Mouse (Mus musculus) left cerebral cortex, postnatal 4 days (tissue): ENCODE results near the gene Tmprss11g. TPM values are rescaled to one million over a fixed set of nuclear protein-coding genes. Genes with fewer than 3 reads are reported as not detected.

Experiments
- DNase-seq: peaks from one replicate; pipeline ENCODE4 v3.0.0-alpha.2; 2022
- intact Hi-C: fragments of 180-260 bp; cut with DNase I; formaldehyde crosslinking; loops from one replicate; pipeline ENCODE4 v1.15.1; 2025
- total RNA-seq, 2 experiments: library from RNA; stranded (reverse); gene quantifications; 2 replicates each; pipeline ENCODE4 v1.2.3; 2021

The Tmprss11g gene
- total RNA-seq = not detected

GRCm38 (mm10) chr5:86518500-86518899 lies at the start of gene Tmprss11g:
TSS of gene Tmprss11g (minus strand) at chr5:86518600.
- DNase-seq = no peak
- intact Hi-C loops = no loop called here

GRCm38 (mm10) chr5:86546693-86547092 lies 28.3 kb upstream of the Tmprss11g start:
- intact Hi-C loops = no loop called here
- DNase-seq = no peak

GRCm38 (mm10) chr5:86540601-86541000 lies 22.2 kb upstream of the Tmprss11g start:
- DNase-seq = no peak
- intact Hi-C loops = no loop called here

- DNase-seq = no peak
- intact Hi-C loops = no loop called here
Measured at GRCm38 (mm10) chr5:86528725-86529124, 10.3 kb upstream of the Tmprss11g start.

DNA sequence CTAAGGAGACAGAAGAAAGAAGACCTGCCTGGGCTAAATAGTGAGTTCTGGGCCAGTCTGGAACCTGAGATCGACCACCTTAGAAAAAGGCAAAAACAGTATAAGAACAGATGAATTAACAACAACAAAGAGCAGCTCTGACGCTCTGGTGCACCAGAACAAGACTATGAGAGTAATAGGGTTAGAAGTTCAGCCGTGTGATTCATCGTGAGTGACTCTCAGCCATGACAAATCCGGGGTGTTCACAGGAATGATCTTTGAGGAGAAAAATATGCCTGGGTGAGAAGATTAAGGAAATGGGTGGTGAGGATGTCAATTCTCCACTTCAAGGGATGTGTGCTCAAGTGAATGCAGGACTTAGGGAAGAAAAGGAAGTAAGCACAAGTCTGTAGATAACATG lies 6.9 kb downstream of the Tmprss11g start:
- DNase-seq = no peak
- intact Hi-C loops = no loop called here

- no peak for DNase-seq
- intact Hi-C loops = no loop called here
Measured at GRCm38 (mm10) chr5:86493453-86493852, 24.9 kb downstream of the Tmprss11g start.

DNA sequence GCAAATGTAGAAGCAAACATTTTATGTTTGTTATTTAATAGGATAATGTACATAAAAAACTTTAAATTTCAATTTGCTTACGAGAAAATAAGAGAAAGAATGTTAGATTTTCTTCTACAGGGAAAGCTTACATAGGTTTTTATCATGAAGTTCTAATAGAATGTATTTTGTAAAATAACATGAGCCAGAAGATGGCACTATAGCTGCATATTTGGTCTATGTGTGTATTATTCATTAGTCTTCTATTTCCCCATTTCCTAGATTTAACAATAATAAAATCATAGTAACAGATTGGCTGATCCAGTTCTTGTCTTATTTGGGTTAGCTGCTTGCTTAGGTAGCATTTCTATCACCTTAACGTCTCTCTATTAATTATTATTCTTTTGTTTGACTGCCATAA lies 35.8 kb downstream of the Tmprss11g start:
- intact Hi-C loops = no loop called here
- no peak for DNase-seq

GRCm38 (mm10) chr5:86482031-86482430 lies 36.4 kb downstream of the Tmprss11g start:
- DNase-seq = no peak
- intact Hi-C loops = no loop called here

DNA sequence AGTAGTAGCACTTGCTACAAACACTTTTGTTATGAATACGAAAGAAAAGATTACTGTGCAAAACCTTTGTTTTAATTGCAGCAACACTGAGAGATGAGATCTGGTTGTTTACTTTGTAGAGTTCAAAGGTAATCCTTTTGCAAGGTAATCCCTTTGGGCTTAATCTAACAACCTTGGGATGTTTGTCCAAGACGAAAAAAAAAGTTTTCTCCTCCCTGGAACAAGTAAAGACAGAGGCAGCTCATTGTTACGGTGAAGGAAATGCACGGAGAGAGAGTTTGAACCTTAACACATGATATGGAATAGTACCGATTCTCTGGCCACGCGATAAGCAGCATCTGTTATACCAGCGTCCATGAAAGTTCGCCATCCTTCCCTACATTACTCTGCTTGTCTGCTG lies 44.5 kb downstream of the Tmprss11g start:
- no peak for DNase-seq
- intact Hi-C loops = no loop called here

DNA sequence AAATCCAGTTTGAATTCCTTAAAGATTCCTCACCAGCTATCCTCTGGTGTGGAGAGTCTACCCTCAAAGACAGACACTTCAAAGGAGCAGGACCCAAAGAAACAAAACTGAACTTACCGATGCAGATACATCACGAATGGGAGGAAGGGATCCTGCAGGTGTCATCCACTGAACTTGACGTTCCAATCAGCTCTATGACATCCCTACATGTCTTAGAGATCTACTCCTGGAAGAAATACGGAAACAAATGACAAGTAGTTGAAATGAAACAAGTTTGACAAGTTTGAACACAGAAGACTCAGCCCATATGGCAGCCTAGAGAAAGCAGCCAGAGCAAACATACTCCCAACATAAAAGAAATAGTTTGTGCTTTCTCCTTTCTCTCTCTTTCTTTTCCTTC lies 49.5 kb downstream of the Tmprss11g start, which contains the start of gene Tmprss11a:
Tmprss11a (minus strand) TSS at position 101 of the 400 bp plus-strand sequence.
- DNase-seq = no peak
- intact Hi-C loops = no loop called here

DNA sequence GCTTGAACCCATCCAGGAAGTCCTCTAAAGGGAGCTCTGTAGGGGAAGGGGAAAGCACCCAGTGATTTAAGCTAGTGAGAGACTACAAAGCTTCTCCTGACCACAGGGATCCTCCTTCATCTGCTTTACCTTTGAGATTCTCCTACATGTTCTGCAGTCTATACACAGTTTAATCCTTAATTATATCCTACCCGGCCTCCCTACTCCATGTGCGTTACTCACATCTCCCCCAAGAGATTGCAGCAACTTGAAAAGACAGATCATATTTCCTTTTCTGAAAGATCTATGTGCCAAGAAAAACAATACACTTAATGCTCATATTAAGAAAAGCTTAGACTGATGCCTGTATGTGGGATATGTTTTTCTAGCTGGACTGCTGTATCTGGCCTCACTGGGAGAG lies 79.1 kb downstream of the Tmprss11g start:
- no peak for DNase-seq
- intact Hi-C loops = no loop called here

DNA sequence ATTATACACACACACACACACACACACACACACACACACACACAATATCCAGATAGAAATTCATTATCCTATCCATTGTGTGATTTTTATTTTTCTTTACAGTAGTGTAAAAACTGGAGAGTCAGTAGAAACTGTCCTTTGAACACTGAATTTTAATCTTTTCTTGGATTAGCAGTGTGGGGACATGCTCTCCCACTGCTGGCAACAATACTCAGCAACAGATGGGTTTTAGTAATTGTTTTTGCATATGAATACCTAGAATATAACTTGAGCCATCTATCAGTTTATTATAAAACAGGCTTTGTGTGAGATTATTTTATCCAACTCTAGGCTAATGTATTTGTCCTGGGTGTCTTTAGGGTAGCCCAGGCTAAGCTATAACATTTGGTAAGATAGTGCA lies 79.9 kb downstream of the Tmprss11g start:
- no peak for DNase-seq
- intact Hi-C loops = no loop called here

Other genes with a start within 250 kb of the Tmprss11g start
- not detected for gene Tmprss11c, start 229.3 kb downstream of the Tmprss11g start, total RNA-seq
- not detected for gene Tmprss11d, start 145.2 kb downstream of the Tmprss11g start, total RNA-seq
- gene Tmprss11a, start 49.6 kb downstream of the Tmprss11g start, total RNA-seq = not detected
- not detected for gene Tmprss11f, start 113.8 kb upstream of the Tmprss11g start, total RNA-seq
- gene Tmprss11b, start 157.8 kb upstream of the Tmprss11g start, total RNA-seq = not detected
- not detected for gene Tmprss11e, start 227.2 kb upstream of the Tmprss11g start, total RNA-seq